Mouse (Mus musculus) kidney, postnatal 0 days (tissue): ENCODE measurements around the gene Crhr2. TPM values are rescaled to one million over a fixed set of nuclear protein-coding genes. Genes with fewer than 3 reads are reported as not detected.
A peak's percentile ranks its signal among the peaks of the same experiment; 100 is the strongest.

ENCODE experiments used
- ATAC-seq: fragments of 200-750 bp; cut with Nextera tagmentation; replicated peaks from 2 replicates; pipeline ENCODE4 v1.8.0; 2017; ENCODE audit warnings: low read depth, moderate number of reproducible peaks, moderate TSS enrichment, moderate library complexity; ENCODE audit not compliant: low FRiP score
- DNase-seq: peaks from one replicate; pipeline ENCODE4 v3.0.0-alpha.2; 2016; ENCODE audit warnings: low spot score
- H3K27ac ChIP-seq: fragments of 300-500 bp; sonication (generic); 2 replicates; pipeline ENCODE4 v1.5.1; 2014; ENCODE audit warnings: mild to moderate bottlenecking
- H3K27me3 ChIP-seq: fragments of 300-500 bp; sonication (generic); 2 replicates; pipeline ENCODE4 v1.6.1; 2014; ENCODE audit warnings: low read length, mixed read lengths; ENCODE audit not compliant: insufficient read depth
- H3K36me3 ChIP-seq: fragments of 300-500 bp; sonication (generic); 2 replicates; pipeline ENCODE4 v1.6.1; 2014; ENCODE audit warnings: low read length, mixed read lengths; ENCODE audit not compliant: insufficient read depth
- H3K4me1 ChIP-seq: fragments of 300-500 bp; sonication (generic); replicated peaks from 2 replicates; pipeline ENCODE4 v1.6.1; 2014; ENCODE audit warnings: antibody characterized with exemption, low read length, mixed read lengths; ENCODE audit not compliant: insufficient read depth
- H3K4me2 ChIP-seq: fragments of 300-500 bp; sonication (generic); 2 replicates; pipeline ENCODE4 v1.6.1; 2014; ENCODE audit warnings: mild to moderate bottlenecking, low read length, moderate library complexity, mixed read lengths
- H3K4me3 ChIP-seq: fragments of 300-500 bp; sonication (generic); replicated peaks from 2 replicates; pipeline ENCODE4 v1.5.1; 2014; ENCODE audit warnings: low read depth, low read length
- H3K9ac ChIP-seq: fragments of 300-500 bp; sonication (generic); 2 replicates; pipeline ENCODE4 v1.6.1; 2014; ENCODE audit warnings: low read depth, low read length
- H3K9me3 ChIP-seq: fragments of 300-500 bp; sonication (generic); replicated peaks from 2 replicates; pipeline ENCODE4 v1.6.1; 2016; ENCODE audit warnings: low read length, inconsistent platforms, mixed read lengths
- CTCF ChIP-seq: IDR thresholded peaks from 2 replicates; pipeline ENCODE4 v1.5.1; 2016; ENCODE audit warnings: antibody characterized with exemption, low read depth, mild to moderate bottlenecking, moderate library complexity
- WGBS: fragments of 180-500 bp; shearing (Covaris S2); extraction: QIAGEN DNeasy Blood & Tissue Kit; methylation state at CpG from one replicate; pipeline ENCODE4 v1.1.7; 2014; 5-methylcytosine and 5-hydroxymethylcytosine counted together
- polyA plus RNA-seq: library from polyadenylated mRNA; unstranded; fragments of >200 nt; fragmentation: Nextera tagmentation; extraction: Ambion mirVana; gene quantifications from 2 replicates; pipeline ENCODE4 v1.2.1, GENCODE M21; 2015

Gene Crhr2
- polyA plus RNA-seq, 1 experiment from 2014 or later, result 0.12 TPM

GRCm38 (mm10) chr6:55049186-55049585 is 83.6 kb downstream of the Crhr2 start:
- peaks cover 31% of the 10 kb centered on the region for H3K36me3 ChIP-seq
- no peaks in the 10 kb centered on the region for H3K9me3 ChIP-seq
- no peak for TF ChIP-seq CTCF
- H3K4me3 ChIP-seq, result no peak overlapping the region
- no peak overlapping the region for H3K9ac ChIP-seq
- DNase-seq, result no peak
- ATAC-seq, result no peak
- H3K4me2 ChIP-seq, result no peak overlapping the region
- H3K4me1 ChIP-seq, result no peaks in the 10 kb centered on the region
- H3K27ac ChIP-seq, result no peak overlapping the region
- no peaks in the 10 kb centered on the region for H3K27me3 ChIP-seq
- 96% methylated on average over 10 of the region's 10 CpGs for WGBS

DNA sequence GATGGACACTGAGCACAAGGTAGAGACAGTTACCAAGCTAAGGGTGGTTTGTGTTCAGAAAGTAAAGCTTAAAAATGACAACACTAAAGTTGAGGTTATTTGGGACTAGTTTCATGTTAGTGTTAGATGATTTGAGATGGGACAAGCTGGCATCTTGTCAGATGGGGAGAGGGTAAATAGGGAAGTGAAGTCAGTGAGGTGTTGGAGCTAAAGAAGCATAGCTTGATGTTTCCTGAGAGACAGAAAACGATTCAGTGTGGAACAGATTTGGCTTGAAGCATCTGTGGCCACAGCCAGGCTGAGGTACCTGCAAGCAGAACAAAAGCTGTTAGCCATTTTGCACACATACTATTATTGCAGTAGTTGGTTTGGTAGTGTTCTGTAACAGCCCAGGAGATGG is 87.5 kb downstream of the Crhr2 start:
- H3K4me3 ChIP-seq, result no peak overlapping the region
- H3K9me3 ChIP-seq, result no peaks in the 10 kb centered on the region
- H3K36me3 ChIP-seq, result 0 out of 2 replicates have a peak, but pooled peaks cover 10% of the 10 kb centered on the region
- no peak overlapping the region for H3K27ac ChIP-seq
- WGBS, result 62% methylated on average over 1 of the region's 1 CpGs
- no peak overlapping the region for H3K9ac ChIP-seq
- DNase-seq (no peak), ATAC-seq (no peak)
- no peak overlapping the region for H3K4me2 ChIP-seq
- no peak for TF ChIP-seq CTCF
- no peaks in the 10 kb centered on the region for H3K27me3 ChIP-seq
- 0 out of 2 replicates have a peak, but pooled peaks cover 4% of the 10 kb centered on the region for H3K4me1 ChIP-seq

DNA sequence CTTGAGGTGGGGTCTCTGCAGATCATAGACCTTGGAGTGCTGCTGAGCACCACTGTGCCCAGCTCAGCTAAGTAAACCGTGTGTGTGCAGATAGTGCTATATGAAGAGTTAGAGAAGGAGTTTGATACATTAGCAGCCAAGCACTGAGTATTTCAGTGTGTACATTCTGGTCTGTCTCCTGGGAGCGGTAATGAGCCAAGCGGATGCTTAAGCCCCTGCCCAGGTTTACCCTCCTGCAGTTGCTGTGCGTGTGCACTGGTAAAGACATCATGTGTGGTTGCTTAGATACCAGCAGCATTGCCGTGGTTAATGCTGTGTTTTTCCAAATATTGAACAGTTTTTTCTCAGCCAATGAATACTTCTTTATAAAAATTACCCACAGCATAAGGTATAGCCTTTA is 88.3 kb downstream of the Crhr2 start:
- no peak for ATAC-seq
- Histone ChIP-seq H3K27me3 (no peaks in the 10 kb centered on the region), H3K4me1 (0 out of 2 replicates have a peak, but pooled peaks cover 4% of the 10 kb centered on the region), H3K9ac (no peak overlapping the region), H3K9me3 (no peaks in the 10 kb centered on the region), H3K4me3 (no peak overlapping the region), H3K36me3 (0 out of 2 replicates have a peak, but pooled peaks cover 10% of the 10 kb centered on the region), H3K27ac (no peak overlapping the region), H3K4me2 (no peak overlapping the region)
- no peak for TF ChIP-seq CTCF
- no peak for DNase-seq
- WGBS, result 81% methylated on average over 5 of the region's 5 CpGs

DNA sequence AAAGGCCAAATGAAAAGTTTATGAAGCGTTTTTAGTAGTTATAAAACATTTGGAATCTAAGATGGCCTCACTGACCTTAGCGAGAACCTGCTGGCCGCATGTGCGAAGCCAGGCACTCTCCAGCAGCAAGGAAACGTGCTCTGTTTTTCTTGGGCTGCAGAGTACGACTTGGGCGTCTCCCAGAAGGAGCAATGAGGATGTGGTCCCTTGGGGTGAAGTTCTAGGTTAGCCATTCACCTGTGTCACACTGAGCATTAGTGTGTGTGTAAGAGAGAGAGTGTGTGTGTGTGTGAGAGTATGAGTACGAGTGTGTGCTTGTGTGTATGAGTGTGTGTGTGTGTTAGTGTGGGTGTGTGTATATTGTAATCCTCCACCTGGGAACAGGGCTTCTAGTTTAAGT is 89.6 kb downstream of the Crhr2 start:
- DNase-seq (peak; percentile 4), ATAC-seq (no peak)
- Histone ChIP-seq H3K4me1 (peaks cover 7% of the 10 kb centered on the region; the same call in 1 of the 2 replicates), H3K9ac (no peak overlapping the region), H3K36me3 (0 out of 2 replicates have a peak, but pooled peaks cover 5% of the 10 kb centered on the region), H3K27me3 (no peaks in the 10 kb centered on the region), H3K9me3 (no peaks in the 10 kb centered on the region), H3K4me2 (no peak overlapping the region), H3K27ac (no peak overlapping the region), H3K4me3 (no peak overlapping the region)
- 37% methylated on average over 8 of the region's 8 CpGs for WGBS
- TF ChIP-seq CTCF, result no peak

Other genes starting within 250 kb of the Crhr2 start
- 4.5 TPM in 2 replicates for gene Nod1, start 160.4 kb downstream of the Crhr2 start, polyA plus RNA-seq
- 17.7 and 17.9 TPM in 2 replicates for gene Ggct, start 140.1 kb downstream of the Crhr2 start, polyA plus RNA-seq
- gene Gars, start 95.0 kb downstream of the Crhr2 start, polyA plus RNA-seq, result 107 and 120 TPM in 2 replicates
- 25.1 and 25.4 TPM in 2 replicates for gene Inmt, start 42.0 kb upstream of the Crhr2 start, polyA plus RNA-seq
- 11.6 TPM in 2 replicates for gene Mindy4, start 70.4 kb upstream of the Crhr2 start, polyA plus RNA-seq
- gene Aqp1, start 203.4 kb upstream of the Crhr2 start, polyA plus RNA-seq, result 140 and 148 TPM in 2 replicates
- gene Ghrhr, start 243.3 kb upstream of the Crhr2 start, polyA plus RNA-seq, result 0.17 and 0.59 TPM in 2 replicates